Mouse (Mus musculus) telencephalon, adult 2 months (tissue): Measurements from ENCODE around the gene Padi3.

Experiments
- DNase-seq: peaks from one replicate; pipeline ENCODE4 v3.0.0-alpha.2; 2011; ENCODE audit warnings: low read depth, low spot score

The Padi3 gene

DNA sequence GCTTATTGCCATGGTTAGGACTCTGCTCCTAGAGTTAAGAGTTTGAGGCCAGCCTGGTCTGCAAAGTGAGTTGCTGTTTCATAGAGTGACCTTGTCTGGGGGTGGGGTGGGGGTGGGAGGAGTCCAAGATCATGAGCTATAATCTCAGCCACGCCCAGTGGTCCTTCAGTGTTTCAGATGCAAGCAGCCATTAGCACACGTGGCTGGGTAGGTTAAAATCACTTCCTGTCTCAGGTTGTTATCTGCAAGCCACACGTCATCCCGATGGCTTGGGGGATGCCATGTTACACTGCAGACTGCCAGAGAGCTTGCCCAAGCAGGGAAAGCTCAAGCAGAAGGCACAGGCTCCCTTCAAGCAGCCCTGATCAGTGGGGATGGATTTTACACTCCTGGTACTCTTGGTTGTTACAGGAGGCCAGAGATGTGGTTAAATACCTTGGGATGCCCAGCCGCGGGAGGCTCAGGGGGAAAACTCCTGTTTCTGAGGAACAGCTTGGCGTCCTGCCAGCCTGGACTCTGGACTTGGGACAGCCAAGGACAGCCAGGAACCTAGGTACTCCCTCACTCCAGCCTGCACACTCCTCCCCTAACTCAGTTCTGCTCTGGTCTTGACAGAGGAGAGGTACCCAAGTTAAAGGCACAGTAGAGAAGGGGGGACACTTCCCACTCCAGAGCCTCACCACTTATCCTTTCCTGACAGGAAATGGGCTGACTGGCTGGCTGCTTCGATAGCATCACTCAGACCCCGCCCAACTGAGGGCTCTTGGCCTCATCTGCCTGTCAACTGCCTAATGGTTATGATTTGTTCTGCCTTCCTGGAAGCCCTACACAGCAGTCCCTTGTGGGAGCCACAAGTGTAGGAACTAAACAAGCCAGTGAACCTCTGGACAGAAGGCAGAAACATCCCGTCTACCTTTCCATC, 5.8 kb upstream of the Padi3 start:
- no peak for DNase-seq

DNA sequence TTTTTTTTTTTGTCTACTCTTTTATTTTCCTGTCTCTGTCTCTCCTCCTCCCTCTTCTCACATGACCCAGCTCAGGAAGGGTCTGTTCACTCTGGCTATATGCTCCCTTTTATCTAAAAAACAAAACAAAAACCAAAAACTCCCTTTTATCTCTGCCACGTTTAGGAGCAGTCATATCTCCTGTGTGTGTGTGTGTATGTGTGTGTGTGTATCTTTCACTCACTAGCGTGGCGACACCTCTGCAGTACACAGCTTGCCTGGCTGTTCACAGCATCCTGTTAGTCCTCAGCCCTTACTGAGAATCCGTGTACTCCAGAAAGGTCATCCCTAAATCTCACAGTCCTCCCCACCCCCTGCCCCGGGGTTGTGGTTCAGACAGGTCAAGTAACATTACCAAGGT, 5.0 kb upstream of the Padi3 start:
- DNase-seq: no peak

DNA sequence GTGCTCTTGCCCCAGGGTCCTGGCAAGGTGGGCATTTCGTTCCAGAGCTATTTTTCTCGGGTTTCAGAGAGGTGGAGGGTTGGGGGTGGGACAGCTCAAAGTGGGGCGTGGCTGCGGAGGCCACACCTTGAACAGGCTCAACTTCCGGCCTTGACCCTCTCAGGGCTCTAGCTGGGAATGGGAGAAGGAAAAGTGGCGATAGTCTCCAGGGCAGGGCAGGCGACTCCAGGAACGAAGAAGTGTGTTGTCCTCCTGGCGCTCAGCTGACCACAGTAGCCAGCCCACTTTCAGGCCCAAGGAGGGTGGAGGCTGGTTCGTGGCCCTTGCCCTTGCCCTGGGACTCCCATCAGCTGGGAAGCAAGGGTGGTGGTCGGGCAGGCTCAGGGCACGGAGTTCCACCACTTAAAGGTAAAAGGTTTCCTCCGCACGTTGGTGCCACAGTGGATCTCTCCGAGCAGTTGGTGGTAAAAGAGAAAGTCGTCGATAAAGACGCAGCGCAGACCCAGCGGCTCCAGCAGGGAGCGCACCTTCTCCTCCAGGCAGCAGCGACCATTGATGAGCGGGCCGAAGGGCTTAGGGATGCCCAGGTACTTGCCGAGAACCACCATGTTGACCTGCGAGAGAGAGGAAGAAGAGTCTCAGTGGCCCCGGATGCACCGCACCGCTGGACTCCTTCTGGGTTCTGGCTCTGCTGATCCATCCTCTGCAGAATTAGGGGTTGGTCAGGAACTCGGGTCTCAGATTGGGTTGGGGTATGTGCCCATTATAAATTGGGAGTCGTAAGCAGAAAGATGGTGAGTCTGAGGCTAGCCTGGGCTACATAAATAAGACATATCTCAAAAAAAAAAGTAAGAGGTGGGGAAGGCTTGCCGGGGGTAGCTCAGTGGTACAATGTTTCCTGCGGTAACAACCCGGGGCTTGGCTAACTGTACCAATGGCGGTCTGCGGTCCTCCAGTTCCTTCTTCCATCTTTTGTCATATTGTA, 4.1 kb upstream of the Padi3 start:
- DNase-seq: no peak

DNA sequence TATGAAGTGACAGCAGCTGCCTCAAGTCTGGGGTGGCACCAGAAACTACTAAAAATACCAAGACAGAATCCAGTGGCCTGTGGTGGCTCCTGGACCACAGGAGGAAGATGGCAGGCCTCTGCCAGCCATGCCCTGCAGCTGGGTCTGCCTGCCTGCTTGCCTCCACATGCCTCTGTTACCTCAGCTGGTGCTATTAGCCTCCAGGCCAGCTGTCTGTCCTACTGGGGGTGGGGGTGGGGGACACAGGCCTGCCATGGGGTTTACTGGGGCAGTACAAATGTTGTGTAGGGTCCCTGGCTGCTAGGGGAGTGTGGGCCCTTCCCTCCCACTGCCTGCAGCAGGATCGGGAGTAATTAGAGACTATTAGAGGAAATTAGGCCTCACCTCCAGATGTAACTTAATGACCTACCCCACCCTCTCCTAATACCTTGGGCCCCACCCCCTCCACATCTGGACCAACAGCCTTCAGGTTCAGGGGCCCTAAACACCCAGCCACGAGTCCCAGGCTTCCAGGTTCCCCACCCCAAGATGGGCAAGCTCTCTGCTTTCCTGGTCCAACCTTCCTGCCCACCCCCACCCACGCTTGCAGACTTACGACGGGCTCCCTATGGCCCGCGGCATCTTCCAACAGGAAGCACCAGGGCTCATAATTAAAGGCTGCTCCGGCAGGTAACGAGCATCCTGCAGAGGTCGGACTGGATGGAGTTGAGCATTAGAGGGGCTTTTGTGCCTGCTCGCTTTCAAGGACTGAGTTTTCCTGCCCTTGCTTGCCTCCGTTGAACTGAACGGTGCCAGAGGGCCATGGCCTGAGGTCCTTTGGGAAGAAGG, 3.1 kb upstream of the Padi3 start:
- DNase-seq: no peak

DNA sequence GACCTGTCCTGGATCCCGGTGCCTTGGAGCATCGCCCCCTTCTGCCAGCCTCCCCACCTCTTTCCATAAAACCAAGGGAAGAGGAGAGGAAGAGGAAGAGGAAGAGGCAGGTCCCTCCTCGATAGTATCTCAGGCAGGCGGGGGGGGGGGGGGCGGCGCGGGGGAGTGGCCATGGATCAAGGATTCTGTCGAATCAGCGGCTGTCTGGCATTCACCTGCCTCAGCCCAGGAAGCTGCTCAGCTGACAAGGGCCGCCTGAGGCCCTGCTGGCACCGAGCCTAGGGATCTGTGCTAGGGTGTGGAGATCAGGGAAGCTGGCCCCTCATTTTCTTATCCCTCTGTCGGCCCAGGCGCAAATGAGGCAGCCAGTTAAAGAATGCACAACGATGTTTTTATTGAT, 2.2 kb upstream of the Padi3 start:
- DNase-seq: no peak

DNA sequence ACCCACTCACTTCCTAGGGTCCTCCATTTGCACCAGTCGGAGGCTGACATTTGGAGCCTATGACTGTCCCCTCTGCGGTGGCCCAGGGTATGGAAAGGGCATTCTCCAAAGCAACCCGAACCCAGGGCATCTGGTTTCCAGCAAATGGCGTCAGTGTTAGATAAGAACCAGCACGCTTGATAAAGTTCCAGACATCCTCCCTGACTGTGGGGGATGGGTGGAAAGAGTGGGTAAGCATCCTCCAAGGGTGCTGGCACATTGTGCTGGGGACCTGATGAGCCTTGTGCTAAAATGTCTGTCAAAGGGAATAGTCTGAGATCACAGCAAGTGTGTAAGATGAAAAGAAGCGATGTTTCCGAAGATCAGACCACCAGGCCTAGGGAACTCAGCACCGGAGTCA, 1.7 kb upstream of the Padi3 start:
- no peak for DNase-seq

DNA sequence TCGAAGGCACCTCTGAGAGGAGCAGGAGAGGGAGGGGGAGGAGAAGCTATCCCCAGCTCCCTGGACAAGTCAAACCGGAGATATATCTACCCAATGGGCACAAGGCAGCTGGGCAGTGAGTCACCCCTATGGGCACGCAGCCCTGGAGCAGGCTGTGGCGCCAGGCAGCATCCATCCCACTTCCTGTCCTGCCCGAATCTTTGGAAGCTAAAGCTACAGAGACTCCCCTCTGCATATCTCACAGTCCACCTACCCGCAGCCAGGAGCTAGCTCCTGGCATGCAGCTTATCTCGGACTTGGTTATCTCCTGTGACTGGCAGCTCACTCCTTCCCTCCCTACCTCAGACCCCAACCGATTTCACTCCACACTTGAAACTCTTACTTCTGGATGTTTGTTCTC, 1.3 kb downstream of the Padi3 start:
- no peak for DNase-seq

DNA sequence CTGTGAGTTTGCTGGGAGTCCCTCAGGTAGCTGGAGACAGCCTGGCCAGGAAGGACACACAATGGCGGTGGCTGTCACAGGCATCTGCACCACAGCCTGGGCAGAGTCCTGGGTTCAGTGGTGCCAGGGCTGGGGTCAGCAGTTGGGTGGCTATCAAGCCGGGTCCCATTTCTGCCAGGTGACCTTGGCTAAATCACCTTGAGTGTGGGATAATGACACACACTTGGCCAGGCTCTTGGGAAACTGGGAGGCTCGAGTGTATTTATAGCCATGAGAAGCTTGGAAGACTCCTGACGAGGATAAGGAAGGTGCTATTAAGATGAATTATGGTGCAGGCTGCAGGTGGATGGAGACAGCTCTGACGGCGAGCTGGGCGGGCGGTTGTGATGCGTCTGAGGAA, 5.8 kb downstream of the Padi3 start:
- DNase-seq: peak; percentile 8

DNA sequence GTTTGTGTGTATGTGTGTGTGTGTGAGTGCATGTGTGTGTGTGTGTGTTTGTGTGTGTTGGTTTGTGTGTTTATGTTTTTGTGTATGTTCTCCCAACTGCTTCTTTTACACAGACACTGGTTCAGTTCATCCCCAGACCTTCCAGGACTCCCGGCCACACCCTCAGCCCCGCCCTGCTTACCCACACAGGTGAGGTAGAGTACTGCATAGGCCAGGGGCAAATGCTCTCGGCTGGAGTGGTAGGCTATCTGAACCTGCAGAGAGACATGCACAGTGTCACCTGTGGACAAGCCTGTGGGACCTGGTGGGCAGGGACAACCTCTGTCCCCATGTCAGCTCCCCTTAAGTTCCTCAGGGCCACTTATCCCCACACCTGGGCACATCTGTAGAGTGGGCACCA, 9.1 kb downstream of the Padi3 start:
- no peak for DNase-seq

DNA sequence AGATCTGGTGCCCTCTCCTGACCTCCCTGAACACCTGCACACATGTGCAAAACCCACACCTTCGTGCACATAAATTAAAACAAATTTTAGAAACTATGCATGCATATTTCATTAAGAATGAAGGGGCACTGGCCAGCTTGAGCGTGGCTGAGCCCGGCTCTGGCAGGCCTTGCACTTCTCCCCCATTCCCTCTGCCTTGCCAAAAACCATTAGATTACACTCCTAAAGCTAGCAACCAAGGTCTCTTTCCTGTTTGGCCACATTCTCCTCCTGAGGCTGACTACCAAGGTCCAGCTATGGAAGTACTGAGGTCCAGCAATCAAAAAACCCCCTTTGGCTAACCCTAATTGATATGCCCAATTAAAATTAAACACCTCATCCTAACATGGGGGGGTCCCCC, 13.7 kb downstream of the Padi3 start:
- DNase-seq: no peak

DNA sequence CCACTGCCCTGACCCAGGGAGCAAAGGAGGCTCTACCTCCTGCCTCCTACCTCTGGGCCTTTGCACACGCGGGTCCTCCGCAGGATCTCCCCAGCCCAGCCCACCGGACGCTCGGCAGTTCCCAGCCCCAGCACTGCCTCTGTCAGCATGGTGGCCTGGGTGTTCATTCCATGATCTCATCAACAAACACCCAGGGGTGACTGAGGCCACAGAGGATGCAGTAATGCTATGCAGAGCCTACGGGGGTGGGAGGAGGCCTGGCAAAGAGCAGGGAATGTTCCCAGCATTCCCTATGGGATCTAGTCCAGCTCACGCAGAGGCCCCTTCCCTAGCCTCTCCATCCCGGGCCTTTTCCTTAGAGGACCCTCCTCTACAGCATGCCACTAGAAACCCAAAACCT, 15.8 kb downstream of the Padi3 start:
- DNase-seq: no peak

DNA sequence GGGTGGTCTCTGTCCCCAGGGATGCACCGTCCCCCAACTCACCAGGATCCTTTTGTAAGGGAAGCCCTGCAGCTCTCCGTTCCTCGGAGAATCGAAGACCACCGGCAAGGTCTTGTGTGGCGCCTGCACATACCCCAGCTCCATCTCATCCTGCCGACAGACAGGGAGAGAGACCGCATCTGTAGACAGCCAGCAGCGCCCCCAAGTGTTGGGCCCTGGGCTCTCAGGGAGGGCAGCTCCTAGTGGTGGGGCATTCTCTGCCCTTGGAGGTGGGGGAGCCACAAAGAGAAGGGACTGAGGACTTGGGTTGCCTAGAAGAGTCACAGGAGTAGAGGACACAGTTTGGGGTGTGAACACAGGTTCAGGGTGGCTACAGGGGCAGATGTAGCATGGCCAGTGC, 16.7 kb downstream of the Padi3 start:
- DNase-seq: no peak

DNA sequence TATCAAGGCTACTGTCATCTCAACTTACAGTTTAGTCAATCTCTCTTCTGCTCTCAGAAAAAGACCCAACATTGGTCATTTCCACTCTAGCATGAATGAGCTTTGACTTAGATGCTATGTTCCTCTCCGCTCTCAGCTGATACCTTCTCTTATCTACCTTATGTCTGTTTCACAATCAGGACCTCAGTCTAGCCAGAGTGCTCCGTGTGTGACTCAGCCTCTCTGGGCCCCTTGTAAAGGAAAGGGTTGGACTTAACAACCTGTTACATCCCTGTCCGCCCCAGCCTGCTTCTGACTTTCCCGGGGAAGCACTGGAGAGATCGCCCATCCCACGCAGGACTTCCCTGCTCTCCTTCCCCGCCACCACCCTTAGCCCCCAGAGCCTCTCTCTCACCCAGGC, 17.9 kb downstream of the Padi3 start:
- DNase-seq: no peak

DNA sequence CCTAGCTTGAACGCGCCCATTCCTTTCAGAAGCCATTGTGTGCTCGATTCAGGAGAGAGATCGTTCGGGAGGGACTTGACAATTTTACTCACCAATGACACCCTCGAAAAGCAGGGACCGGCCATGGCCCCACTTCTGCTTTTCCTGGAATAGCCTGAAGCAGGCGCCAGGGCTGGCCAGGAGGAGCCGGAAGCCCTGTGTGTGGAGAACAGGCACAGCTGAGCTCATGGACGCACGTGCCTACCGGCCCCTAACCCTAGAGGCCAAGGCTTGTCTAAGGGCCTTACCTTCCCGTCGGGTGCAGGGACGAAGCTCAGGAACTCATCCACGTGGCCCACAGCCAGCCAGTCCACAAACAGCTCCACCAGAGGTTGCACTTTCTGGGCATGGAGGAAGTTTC, 19.4 kb downstream of the Padi3 start:
- no peak for DNase-seq

DNA sequence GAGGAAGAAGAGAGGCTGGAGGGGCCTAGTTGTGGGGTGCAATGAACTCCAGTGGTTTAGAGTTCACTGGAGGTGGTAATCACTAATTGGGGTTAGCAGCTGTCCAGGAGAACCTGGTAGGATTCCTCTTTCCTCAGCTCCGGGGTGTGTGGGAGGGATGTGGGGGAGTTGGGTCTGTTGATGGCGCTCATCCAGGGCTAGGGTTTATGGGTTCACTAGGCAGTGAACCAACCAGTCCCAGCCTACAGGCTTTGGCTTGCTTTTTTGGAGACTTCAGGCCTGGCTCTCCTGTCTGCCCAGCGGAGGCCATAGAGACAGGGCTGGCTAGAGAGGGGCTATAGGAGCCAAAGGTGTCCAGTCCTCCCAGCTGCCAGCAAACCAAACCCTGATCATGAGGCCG, 20.5 kb downstream of the Padi3 start:
- DNase-seq: no peak

DNA sequence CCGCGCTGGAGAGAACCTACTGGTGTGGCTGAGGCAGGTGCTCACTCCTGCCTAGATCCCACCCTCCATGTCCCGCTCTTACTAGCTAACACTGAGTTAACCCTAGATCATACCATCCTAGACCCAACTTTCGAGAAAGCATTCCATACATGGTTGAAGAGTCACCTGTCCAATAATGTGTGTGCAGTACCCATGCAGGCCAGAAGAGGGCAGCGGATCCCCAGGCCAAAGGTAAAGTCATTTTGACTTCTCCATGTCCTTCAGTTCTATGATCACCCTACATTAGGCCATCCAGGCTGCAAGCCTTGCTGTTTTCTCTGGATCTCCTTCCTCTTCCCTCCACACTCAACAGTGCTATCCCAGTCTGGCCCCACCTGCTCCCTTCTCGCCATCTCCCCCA, 21.5 kb downstream of the Padi3 start:
- no peak for DNase-seq

DNA sequence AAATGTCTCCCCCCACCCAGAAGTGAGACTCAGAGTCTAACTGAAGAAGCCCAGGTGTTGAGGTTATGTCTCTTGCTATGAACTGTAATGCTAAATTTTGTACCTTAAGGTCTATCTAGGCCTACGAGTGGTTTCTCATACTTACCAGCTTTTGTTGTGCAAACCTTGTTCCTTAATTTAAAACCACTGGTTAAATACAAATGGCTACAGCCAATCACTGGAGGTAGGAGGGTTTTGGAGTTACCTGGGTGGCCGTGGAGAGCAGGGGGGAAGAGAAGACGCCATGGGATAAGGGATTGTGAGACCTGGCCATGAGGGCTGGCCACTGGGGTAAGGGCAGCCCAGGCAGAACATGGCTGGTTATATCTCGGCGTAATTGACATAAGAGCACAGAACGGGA, 22.2 kb downstream of the Padi3 start:
- no peak for DNase-seq

DNA sequence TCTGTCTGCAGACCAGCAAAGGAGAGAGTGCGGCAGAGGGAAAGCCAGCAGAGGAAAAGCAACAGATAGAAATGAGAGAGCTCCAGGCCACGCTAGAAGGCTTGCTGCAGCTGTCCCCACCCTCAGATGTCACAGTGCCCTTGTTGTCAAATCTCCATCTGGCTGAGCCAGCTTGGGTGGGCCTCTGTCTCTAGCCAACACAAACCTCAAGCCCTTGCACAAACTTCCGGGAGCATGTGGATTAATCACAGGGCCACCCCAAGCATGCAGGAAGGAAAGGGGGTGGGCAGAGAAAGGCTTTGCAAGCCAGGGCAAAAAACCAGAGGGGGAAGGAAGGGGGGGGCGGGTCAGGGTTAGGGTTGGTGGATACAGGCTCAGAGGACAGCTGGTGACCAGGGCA, 23.0 kb downstream of the Padi3 start:
- DNase-seq: no peak

DNA sequence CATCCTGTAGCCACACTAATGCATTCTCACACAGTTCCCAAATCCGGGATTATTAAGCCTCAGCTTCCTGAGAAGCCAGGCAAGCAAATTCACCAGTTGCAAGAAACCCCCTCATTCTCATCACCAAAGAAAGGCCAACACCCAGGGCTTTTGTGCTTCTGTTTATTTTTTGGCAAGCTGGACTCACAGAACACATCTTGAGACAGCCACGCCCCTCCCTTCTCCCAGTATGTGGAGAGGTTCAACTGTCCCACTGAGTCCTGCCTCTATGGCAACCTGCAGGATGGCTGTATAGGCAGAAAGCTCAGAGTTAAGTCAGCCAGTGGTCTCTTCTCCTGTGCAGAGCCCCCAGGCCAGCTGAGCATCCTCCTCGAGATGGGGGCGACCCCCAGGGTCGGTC, 25.2 kb downstream of the Padi3 start:
- DNase-seq: no peak

DNA sequence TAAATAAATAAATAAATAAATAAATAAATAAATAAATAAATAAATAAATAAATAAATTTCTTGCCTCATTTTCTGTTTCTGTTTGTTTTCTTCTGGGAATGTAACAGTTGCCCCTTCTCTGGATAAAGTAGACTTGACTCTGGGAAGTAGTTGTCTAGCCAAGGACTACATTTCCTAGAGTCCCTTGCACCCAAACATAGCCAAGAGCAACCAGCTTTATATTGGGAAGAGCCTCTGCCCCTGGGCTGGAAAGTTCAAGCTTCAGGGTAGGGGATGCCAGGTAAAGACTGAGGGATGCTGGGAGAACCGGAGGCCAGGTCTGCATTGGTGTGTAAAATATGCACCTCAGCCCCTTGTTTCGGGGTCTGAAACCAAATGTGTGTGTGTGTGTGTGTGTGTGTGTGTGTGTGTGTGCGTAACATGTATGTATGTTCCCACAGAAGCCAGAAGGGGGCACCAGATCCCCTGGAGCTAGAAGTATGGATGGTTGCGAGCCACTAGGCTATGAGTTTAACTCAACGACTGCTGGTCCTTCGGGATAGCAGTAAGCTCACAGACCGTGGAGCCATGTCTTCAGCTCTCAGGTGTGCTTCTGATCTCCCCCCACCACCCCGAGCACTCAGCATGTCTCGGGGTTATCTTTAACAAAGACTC, 26.0 kb downstream of the Padi3 start:
- no peak for DNase-seq

DNA sequence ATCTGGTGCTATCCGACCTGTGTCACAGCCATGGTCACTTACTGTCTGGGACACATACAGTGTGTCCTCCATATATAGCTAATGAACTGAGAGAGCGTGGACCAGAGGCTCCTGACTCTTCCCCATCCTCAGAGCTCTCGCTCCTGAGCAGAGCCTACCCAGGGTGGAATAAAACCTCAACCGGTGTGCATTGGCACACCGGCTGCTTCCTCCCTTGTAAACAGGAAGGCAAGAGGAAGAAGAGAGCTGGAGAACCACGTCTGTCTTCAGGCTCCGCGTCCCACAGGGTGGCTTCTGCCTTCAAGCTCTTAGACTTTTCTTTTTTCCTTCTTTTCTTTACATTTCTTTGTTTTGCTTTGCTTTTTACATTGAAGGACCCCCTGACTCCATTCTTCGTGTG, 27.6 kb downstream of the Padi3 start:
- no peak for DNase-seq
